Mouse (Mus musculus) heart, postnatal 0 days (tissue): ENCODE results near the gene 4930451I11Rik. TPM values are rescaled to one million over a fixed set of nuclear protein-coding genes. Genes with fewer than 3 reads are reported as not detected.

Experiments used
- ATAC-seq: fragments of 200-750 bp; cut with Nextera tagmentation; 2 replicates; pipeline ENCODE4 v1.8.0; 2017; ENCODE audit warnings: low read depth, moderate number of reproducible peaks, moderate library complexity; ENCODE audit not compliant: insufficient read depth
- DNase-seq: peaks from one replicate; pipeline ENCODE4 v3.0.0-alpha.2; 2016; ENCODE audit warnings: low spot score
- H3K27ac ChIP-seq: fragments of 300-500 bp; sonication (generic); 2 replicates; pipeline ENCODE4 v1.5.1; 2014; ENCODE audit warnings: low read depth, mild to moderate bottlenecking
- H3K27me3 ChIP-seq: fragments of 300-500 bp; sonication (generic); 2 replicates; pipeline ENCODE4 v1.6.1; 2014; ENCODE audit warnings: low read length, mixed read lengths; ENCODE audit not compliant: control insufficient read depth, insufficient read depth
- H3K36me3 ChIP-seq: fragments of 300-500 bp; sonication (generic); replicated peaks from 2 replicates; pipeline ENCODE4 v1.6.1; 2014; ENCODE audit warnings: low read length, mixed read lengths; ENCODE audit not compliant: control insufficient read depth, insufficient read depth
- H3K4me1 ChIP-seq: fragments of 300-500 bp; sonication (generic); 2 replicates; pipeline ENCODE4 v1.6.1; 2014; ENCODE audit warnings: antibody characterized with exemption; ENCODE audit not compliant: control insufficient read depth, insufficient read depth
- H3K4me2 ChIP-seq: fragments of 300-500 bp; sonication (generic); 2 replicates; pipeline ENCODE4 v1.6.1; 2014; ENCODE audit warnings: low read depth, mild to moderate bottlenecking, low read length, moderate library complexity
- H3K4me3 ChIP-seq: fragments of 300-500 bp; sonication (generic); 2 replicates; pipeline ENCODE4 v1.5.1; 2014; ENCODE audit warnings: low read depth, low read length
- H3K9ac ChIP-seq: fragments of 300-500 bp; sonication (generic); replicated peaks from 2 replicates; pipeline ENCODE4 v1.6.1; 2014; ENCODE audit warnings: low read depth, low read length, mixed read lengths
- H3K9me3 ChIP-seq: fragments of 300-500 bp; sonication (generic); replicated peaks from 2 replicates; pipeline ENCODE4 v1.6.1; 2016; ENCODE audit warnings: low read length; ENCODE audit not compliant: control insufficient read depth
- CTCF ChIP-seq: IDR thresholded peaks from 2 replicates; pipeline ENCODE4 v1.5.1; 2016; ENCODE audit warnings: antibody characterized with exemption, control low read depth, low read depth
- EP300 ChIP-seq: IDR thresholded peaks from 2 replicates; pipeline ENCODE4 v1.6.1; 2016; ENCODE audit warnings: antibody characterized with exemption, low read depth
- WGBS: fragments of 180-500 bp; shearing (Covaris S2); extraction: QIAGEN DNeasy Blood & Tissue Kit; methylation state at CpG from one replicate; pipeline ENCODE4 v1.1.7; 2014; 5-methylcytosine and 5-hydroxymethylcytosine counted together
- polyA plus RNA-seq: library from polyadenylated mRNA; unstranded; fragments of >200 nt; fragmentation: Nextera tagmentation; extraction: Ambion mirVana; gene quantifications from 2 replicates; pipeline ENCODE4 v1.2.1, GENCODE M21; 2015
- total RNA-seq: library from RNA; depleted of rRNA; stranded (reverse); fragments of >200 nt; gene quantifications from 2 replicates; pipeline ENCODE4 v1.2.3, GENCODE M21; 2014; ENCODE audit warnings: low replicate concordance

The 4930451I11Rik gene
- total and polyA plus RNA-seq, 2 experiments from 2014 or later: not detected

DNA sequence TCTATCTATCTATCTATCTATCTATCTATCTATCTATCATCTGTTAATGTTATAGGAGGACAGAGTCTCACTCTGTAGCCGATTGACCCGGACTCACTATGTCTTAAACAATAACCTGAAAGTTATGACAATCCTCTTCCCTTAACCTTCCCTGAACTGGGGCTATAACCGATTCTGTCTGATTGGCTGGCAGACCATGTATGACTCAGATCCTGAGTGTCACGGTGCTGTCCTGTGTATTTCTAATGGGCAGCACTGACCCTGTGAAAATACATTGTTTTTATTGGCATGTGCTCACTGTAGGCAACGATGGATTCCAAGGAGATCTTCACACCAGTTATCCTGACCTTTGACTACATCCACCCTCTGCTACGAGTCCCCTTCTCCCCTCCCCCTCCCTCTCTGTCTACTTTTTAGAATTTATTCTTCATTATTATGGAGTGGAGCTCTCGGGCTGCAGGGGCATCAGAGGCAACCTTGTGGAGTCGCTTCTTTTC is 15.7 kb downstream of the 4930451I11Rik start:
- no peak overlapping the region for H3K9ac ChIP-seq
- H3K4me1 ChIP-seq: no peaks in the 10 kb centered on the region
- WGBS: 63% methylated on average over 8 of the region's 8 CpGs
- no peaks in the 10 kb centered on the region for H3K9me3 ChIP-seq
- H3K4me3 ChIP-seq: no peak overlapping the region
- DNase-seq (no peak), ATAC-seq (no peak)
- H3K36me3 ChIP-seq: no peaks in the 10 kb centered on the region
- no peaks in the 10 kb centered on the region for H3K27me3 ChIP-seq
- no peak for TF ChIP-seq EP300
- TF ChIP-seq CTCF: no peak
- no peak overlapping the region for H3K4me2 ChIP-seq
- no peak overlapping the region for H3K27ac ChIP-seq

DNA sequence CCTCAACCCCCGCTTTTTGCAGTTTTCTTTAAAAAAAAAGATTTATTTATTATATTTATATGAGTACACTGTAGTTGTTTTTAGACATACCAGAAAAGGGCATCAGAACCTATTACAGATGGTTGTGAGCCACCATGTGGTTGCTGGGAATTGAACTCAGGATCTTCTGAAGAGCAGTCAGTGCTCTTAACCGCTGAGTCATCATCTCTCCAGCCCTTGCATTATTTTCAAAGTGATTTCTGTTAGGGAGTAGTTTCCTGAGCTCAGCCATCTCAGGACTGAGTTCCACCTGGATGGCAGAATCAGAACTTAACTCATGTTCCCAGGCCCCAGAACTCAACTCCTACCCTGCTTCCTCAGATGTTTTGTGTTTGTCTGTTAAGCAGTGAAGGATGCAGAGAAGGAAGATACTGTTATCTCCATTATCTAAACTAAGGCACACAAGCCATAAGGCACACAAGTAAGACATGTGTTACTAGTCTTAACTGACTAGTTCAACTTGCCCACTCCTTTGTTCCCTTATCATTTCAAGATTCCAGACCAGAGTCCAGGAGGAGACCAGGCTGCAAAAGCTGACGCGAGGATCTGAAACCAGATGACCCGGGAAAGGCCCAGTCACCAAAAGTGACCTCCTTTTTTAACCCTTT is 21.6 kb downstream of the 4930451I11Rik start:
- TF ChIP-seq EP300: no peak
- TF ChIP-seq CTCF: no peak
- peak overlapping the region; percentile 69; the same call in 1 of the 2 replicates for H3K4me2 ChIP-seq
- H3K9ac ChIP-seq: peak overlapping the region; percentile 40; the same call in 1 of the 2 replicates
- H3K27ac ChIP-seq: peak overlapping the region; percentile 53
- no peaks in the 10 kb centered on the region for H3K9me3 ChIP-seq
- ATAC-seq: no peak
- H3K36me3 ChIP-seq: 0 out of 2 replicates have a peak, but pooled peaks cover 3% of the 10 kb centered on the region
- H3K4me1 ChIP-seq: no peaks in the 10 kb centered on the region; the same call in none of the 2 replicates
- H3K27me3 ChIP-seq: no peaks in the 10 kb centered on the region
- 47% methylated on average over 5 of the region's 5 CpGs for WGBS
- H3K4me3 ChIP-seq: no peak overlapping the region
- DNase-seq: no peak

DNA sequence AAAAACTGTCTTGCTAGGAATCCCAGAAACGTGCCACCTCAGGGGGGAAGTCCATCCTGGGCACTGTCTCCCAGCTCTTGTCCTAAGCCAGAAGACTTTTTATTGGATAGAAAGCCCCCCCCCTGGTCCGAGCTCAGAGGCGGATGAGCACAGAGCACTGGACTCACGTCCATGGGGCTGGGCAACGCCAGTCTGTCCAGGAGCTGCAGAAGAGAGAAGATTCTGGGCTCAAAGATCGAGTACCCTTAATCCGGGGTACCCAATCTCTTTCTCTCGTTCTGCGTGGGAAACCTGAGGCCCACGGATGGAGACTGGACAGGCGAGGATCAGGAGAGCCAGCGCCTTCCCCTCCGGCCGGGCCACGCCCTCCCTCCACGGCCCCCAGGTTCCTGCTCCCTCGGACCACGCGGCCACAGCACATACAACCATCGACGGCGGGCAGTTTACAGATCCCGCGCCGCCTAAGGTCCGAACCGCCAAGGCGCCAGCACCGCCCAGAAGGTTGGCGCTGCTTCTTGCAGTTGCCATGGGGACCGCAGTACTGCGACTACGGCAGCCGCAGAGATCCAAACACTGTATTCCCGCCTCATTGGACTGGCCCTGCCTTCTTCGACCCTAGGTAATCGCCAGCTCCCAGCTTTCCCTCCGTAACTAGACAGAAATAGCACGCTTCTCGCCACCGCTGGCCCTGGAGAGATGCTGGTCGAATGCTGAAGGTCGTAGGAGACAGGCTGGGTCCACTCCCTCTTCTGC is 22.6 kb downstream of the 4930451I11Rik start:
- ATAC-seq: peak; percentile 92
- Histone ChIP-seq H3K27ac (peak overlapping the region; percentile 53), H3K4me2 (peak overlapping the region; percentile 69), H3K4me1 (no peaks in the 10 kb centered on the region; the same call in none of the 2 replicates), H3K27me3 (no peaks in the 10 kb centered on the region), H3K9me3 (no peaks in the 10 kb centered on the region), H3K4me3 (peak overlapping the region; percentile 56), H3K9ac (peak overlapping the region; percentile 40), H3K36me3 (0 out of 2 replicates have a peak, but pooled peaks cover 4% of the 10 kb centered on the region)
- 1% methylated on average over 43 of the region's 43 CpGs for WGBS
- TF ChIP-seq CTCF (no peak), EP300 (no peak)
- peak; percentile 95 for DNase-seq

GRCm38 (mm10) chr7:126807405-126807804 is 24.0 kb downstream of the 4930451I11Rik start:
- ATAC-seq: no peak
- Histone ChIP-seq H3K4me2 (no peak overlapping the region), H3K4me1 (no peaks in the 10 kb centered on the region; the same call in none of the 2 replicates), H3K9me3 (no peaks in the 10 kb centered on the region), H3K27me3 (no peaks in the 10 kb centered on the region), H3K9ac (0 out of 2 replicates have a peak overlapping the region, but pooled peaks have one; percentile 9), H3K4me3 (no peak overlapping the region), H3K27ac (no peak overlapping the region), H3K36me3 (peaks cover 11% of the 10 kb centered on the region; the same call in 1 of the 2 replicates)
- DNase-seq: no peak
- WGBS: 40% methylated on average over 4 of the region's 4 CpGs
- TF ChIP-seq EP300 (no peak), CTCF (no peak)

GRCm38 (mm10) chr7:126806956-126807355 is 24.5 kb downstream of the 4930451I11Rik start:
- no peaks in the 10 kb centered on the region; the same call in none of the 2 replicates for H3K4me1 ChIP-seq
- H3K36me3 ChIP-seq: peaks cover 11% of the 10 kb centered on the region; the same call in 1 of the 2 replicates
- H3K9me3 ChIP-seq: no peaks in the 10 kb centered on the region
- no peaks in the 10 kb centered on the region for H3K27me3 ChIP-seq
- H3K27ac ChIP-seq: no peak overlapping the region
- TF ChIP-seq CTCF (no peak), EP300 (no peak)
- DNase-seq: no peak
- H3K9ac ChIP-seq: no peak overlapping the region
- no peak overlapping the region for H3K4me2 ChIP-seq
- H3K4me3 ChIP-seq: no peak overlapping the region
- ATAC-seq: no peak
- 56% methylated on average over 6 of the region's 6 CpGs for WGBS
